Mouse (Mus musculus): ENCODE results near the gene Bank1. TPM values are rescaled to one million over a fixed set of nuclear protein-coding genes. Genes with fewer than 3 reads are reported as not detected.

Bank1 gene
- polyA plus RNA-seq (2012; fragmentation: generic; extraction: Trizol) = not detected

DNA sequence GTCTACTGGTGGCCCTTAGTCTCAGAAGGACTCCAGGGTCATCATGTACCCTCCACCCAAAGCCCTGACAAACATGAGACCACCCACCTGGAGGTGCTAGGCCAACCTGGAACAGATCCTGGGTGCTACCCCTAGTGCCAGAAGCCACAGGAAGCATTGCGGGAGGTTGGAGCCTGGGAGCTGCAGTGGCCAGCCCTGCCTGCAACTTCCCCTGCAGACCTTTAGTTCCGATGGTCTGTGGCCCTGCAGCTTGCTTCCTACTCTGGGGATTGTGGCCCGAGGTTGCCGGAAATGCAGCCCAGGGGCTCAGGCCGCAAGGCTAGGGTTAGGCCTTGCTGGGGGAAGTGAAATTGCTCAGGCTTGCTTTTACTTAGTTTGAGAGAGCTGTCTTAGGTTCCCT is at the start of gene Bank1:
Gene Bank1, minus strand, starts transcription at position 284 of the 400 bp plus-strand sequence.

